Mouse (Mus musculus): ENCODE measurements around the gene Aif1l. TPM values are rescaled to one million over a fixed set of nuclear protein-coding genes. Genes with fewer than 3 reads are reported as not detected.
"Not testable (repeated sequence)": the region's sequence is repeated elsewhere in the genome, so short reads cannot be mapped to it uniquely, and the experiment has no call there.

Gene Aif1l
- total and polyA plus RNA-seq, 3 experiments, result 0.22 TPM; not detected in 2

DNA sequence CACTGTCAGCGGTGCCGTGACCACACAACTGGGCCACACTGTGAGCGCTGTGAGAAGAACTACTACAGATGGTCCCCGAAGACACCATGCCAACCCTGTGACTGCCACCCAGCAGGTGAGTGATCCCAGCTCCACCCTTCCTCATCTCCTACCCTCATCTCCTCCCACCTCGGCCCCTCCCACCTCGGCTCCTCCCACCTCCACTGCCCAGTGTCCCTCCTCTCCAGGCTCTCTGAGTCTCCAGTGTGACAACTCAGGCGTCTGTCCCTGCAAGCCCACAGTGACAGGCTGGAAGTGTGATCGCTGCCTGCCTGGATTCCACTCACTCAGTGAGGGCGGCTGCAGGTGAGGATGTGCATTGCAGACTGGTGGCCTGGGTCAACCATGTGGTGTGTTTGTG lies 44.3 kb upstream of the Aif1l start:
- H3K4me1 ChIP-seq (ENCODE audit: insufficient read depth, low read depth, low read length), result no peaks in the 10 kb centered on the region; the same call in 1 of the 2 replicates
- TF ChIP-seq POLR2AphosphoS5 (IDR thresholded peaks at IDR 0.05; ENCODE audit: insufficient replicate concordance, low read depth, low read length) (no peak), GATA2 (IDR thresholded peaks at IDR 0.05; ENCODE audit: borderline replicate concordance, low read depth, low read length) (no peak), CTCF (IDR thresholded peaks at IDR 0.05; ENCODE audit: low read depth, low read length) (no peak), GATA1 (IDR thresholded peaks at IDR 0.05; ENCODE audit: borderline replicate concordance, low read length) (no peak), TAL1 (conservative IDR thresholded peaks at IDR 0.05; ENCODE audit: low read depth, low read length) (no peak)
- no peaks in the 10 kb centered on the region for H3K36me3 ChIP-seq (replicated peaks)
- H3K9me3 ChIP-seq (replicated peaks), result no peaks in the 10 kb centered on the region
- DNase-seq (ENCODE audit: low spot score) (no peak), ATAC-seq (ENCODE audit: extremely low read depth, insufficient number of reproducible peaks, low FRiP score, poor library complexity, severe bottlenecking) (no peak)
- H3K27me3 ChIP-seq (ENCODE audit: insufficient read depth, low read length), result peaks cover 28% of the 10 kb centered on the region; the same call in 1 of the 2 replicates
- H3K4me3 ChIP-seq (ENCODE audit: low read depth, low read length), result no peak overlapping the region

DNA sequence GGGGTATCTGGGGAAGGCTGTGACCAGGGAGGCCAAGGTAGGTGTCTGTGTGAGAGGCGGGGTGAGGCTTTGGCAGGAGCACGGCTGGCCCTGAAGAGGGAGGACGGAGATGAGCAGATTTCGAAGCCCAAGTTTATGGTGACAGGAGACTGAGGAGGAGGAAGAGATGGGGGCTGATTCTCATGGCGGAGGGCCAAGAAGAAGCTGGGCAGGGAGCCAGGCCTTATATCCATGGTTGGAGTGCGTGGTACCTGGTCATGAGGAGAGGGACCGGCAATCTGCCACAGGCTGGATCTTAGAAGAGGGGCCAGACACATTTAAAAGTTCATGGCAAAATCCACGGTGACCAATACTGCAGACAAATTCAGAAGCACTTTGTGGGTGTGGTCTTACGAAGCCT lies 43.5 kb upstream of the Aif1l start:
- no peak for ATAC-seq (ENCODE audit: extremely low read depth, insufficient number of reproducible peaks, low FRiP score, poor library complexity, severe bottlenecking)
- H3K36me3 ChIP-seq (replicated peaks), result no peaks in the 10 kb centered on the region
- H3K9me3 ChIP-seq (replicated peaks), result no peaks in the 10 kb centered on the region
- H3K27me3 ChIP-seq (ENCODE audit: insufficient read depth, low read length), result peaks cover 25% of the 10 kb centered on the region; the same call in 1 of the 2 replicates
- TF ChIP-seq TAL1 (conservative IDR thresholded peaks at IDR 0.05; ENCODE audit: low read depth, low read length), result no peak
- no peak for TF ChIP-seq POLR2AphosphoS5 (IDR thresholded peaks at IDR 0.05; ENCODE audit: insufficient replicate concordance, low read depth, low read length)
- TF ChIP-seq GATA2 (IDR thresholded peaks at IDR 0.05; ENCODE audit: borderline replicate concordance, low read depth, low read length), result no peak
- no peak for TF ChIP-seq CTCF (IDR thresholded peaks at IDR 0.05; ENCODE audit: low read depth, low read length)
- no peak for TF ChIP-seq GATA1 (IDR thresholded peaks at IDR 0.05; ENCODE audit: borderline replicate concordance, low read length)
- H3K4me3 ChIP-seq (ENCODE audit: low read depth, low read length), result no peak overlapping the region
- H3K4me1 ChIP-seq (ENCODE audit: insufficient read depth, low read depth, low read length), result no peaks in the 10 kb centered on the region; the same call in 1 of the 2 replicates
- no peak for DNase-seq (ENCODE audit: low spot score)

DNA sequence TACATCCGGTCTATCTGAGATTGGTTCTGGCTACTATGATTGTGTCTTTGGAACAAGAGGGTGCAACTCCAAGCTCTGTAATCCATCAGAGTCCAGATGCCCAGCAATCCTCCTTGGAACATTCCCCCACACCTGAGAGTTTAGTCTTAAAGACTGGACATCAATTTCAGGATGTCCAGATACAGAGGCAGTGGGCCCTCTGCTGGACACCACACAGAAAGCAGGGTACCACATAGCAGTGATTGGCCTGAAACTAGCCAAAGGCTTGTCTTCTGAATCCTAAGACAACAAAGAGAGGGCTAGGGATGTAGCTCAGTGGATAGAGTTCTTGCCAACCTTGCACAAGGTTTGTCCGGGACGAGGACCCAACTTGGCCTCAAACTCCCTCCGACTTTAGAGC lies 37.4 kb upstream of the Aif1l start:
- ATAC-seq (ENCODE audit: extremely low read depth, insufficient number of reproducible peaks, low FRiP score, poor library complexity, severe bottlenecking), result no peak
- Histone ChIP-seq H3K27me3 (ENCODE audit: insufficient read depth, low read length) (peaks cover 23% of the 10 kb centered on the region; the same call in 1 of the 2 replicates), H3K4me1 (ENCODE audit: insufficient read depth, low read depth, low read length) (peaks cover 3% of the 10 kb centered on the region; the same call in 1 of the 2 replicates), H3K36me3 (replicated peaks) (no peaks in the 10 kb centered on the region), H3K4me3 (ENCODE audit: low read depth, low read length) (no peak overlapping the region), H3K9me3 (replicated peaks) (no peaks in the 10 kb centered on the region)
- TF ChIP-seq TAL1 (conservative IDR thresholded peaks at IDR 0.05; ENCODE audit: low read depth, low read length), result no peak
- TF ChIP-seq GATA2 (IDR thresholded peaks at IDR 0.05; ENCODE audit: borderline replicate concordance, low read depth, low read length), result no peak
- no peak for TF ChIP-seq CTCF (IDR thresholded peaks at IDR 0.05; ENCODE audit: low read depth, low read length)
- TF ChIP-seq GATA1 (IDR thresholded peaks at IDR 0.05; ENCODE audit: borderline replicate concordance, low read length), result no peak
- TF ChIP-seq POLR2AphosphoS5 (IDR thresholded peaks at IDR 0.05; ENCODE audit: insufficient replicate concordance, low read depth, low read length), result no peak
- no peak for DNase-seq (ENCODE audit: low spot score)

DNA sequence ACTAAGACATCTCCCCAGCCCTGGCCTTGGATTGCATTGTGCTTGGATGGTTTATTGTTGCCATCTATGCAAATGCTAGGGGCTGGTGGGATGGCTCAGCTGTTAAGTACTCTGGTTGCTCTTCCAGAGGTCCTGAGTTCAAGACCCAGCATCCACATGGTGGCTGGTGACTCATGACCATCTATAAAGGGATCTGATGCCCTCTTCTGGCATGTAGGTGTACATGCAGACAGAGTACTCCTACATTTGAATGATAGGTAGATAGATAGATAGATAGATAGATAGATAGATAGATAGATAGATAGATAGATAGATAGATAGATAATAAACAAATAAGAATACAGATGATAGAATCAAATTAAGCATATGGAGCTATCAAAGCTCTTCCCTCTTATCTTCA lies 35.7 kb upstream of the Aif1l start:
- ATAC-seq (ENCODE audit: extremely low read depth, insufficient number of reproducible peaks, low FRiP score, poor library complexity, severe bottlenecking); DNase-seq (ENCODE audit: low spot score); H3K4me3 ChIP-seq (ENCODE audit: low read depth, low read length); H3K4me1 ChIP-seq (ENCODE audit: insufficient read depth, low read depth, low read length); H3K9me3 ChIP-seq (replicated peaks); H3K36me3 ChIP-seq (replicated peaks): not testable (repeated sequence)
- peaks cover 23% of the 10 kb centered on the region; the same call in 1 of the 2 replicates for H3K27me3 ChIP-seq (ENCODE audit: insufficient read depth, low read length)

DNA sequence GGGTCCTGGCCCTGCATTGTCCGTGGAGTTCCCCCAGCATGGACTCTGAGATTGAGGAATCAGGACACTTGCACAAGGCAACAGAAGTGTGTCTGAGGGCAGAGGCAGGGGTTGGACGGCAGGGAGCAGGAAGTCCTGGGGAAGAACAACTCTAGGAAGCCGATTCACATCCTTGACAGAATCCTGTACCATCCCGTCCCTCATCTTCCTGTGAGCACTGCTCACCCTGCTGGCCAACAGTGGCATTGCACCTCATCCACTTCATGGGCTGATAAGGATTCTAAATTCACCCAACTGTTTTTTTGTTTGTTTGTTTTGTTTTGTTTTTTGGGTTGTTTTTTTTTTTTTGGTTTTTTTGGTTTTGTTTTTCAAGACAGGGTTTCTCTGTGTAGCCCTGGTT lies 34.8 kb upstream of the Aif1l start:
- H3K27me3 ChIP-seq (ENCODE audit: insufficient read depth, low read length), result peaks cover 29% of the 10 kb centered on the region; the same call in 1 of the 2 replicates
- H3K9me3 ChIP-seq (replicated peaks), result no peaks in the 10 kb centered on the region
- TF ChIP-seq POLR2AphosphoS5 (IDR thresholded peaks at IDR 0.05; ENCODE audit: insufficient replicate concordance, low read depth, low read length) (no peak), CTCF (IDR thresholded peaks at IDR 0.05; ENCODE audit: low read depth, low read length) (peak; percentile 95)
- no peak overlapping the region for H3K4me3 ChIP-seq (ENCODE audit: low read depth, low read length)
- H3K4me1 ChIP-seq (ENCODE audit: insufficient read depth, low read depth, low read length), result peaks cover 3% of the 10 kb centered on the region; the same call in 1 of the 2 replicates
- no peaks in the 10 kb centered on the region for H3K36me3 ChIP-seq (replicated peaks)
- DNase-seq (ENCODE audit: low spot score), result peak; percentile 34
- no peak for ATAC-seq (ENCODE audit: extremely low read depth, insufficient number of reproducible peaks, low FRiP score, poor library complexity, severe bottlenecking)

DNA sequence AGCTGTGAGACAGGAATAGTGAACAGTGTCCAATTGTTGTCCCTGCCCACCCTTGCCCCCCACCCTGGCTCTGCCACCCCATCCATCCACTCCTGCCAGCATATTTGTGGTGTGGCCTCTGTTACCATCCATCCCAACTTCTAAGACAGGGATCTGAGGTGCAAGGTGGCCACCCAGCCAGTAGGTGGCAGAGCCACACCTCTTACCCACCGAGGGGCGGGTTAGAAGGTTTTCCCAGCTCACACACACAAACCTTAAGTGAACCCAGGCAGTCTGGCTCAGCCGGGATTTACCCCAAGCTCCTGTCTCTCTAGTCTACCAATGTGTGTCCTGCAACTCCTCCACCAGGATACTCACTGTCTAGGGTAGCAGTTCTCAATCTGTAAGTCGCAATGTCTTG lies 32.3 kb upstream of the Aif1l start:
- ATAC-seq (ENCODE audit: extremely low read depth, insufficient number of reproducible peaks, low FRiP score, poor library complexity, severe bottlenecking) (no peak), DNase-seq (ENCODE audit: low spot score) (peak; percentile 33)
- Histone ChIP-seq H3K4me3 (ENCODE audit: low read depth, low read length) (no peak overlapping the region), H3K36me3 (replicated peaks) (no peaks in the 10 kb centered on the region), H3K4me1 (ENCODE audit: insufficient read depth, low read depth, low read length) (peaks cover 3% of the 10 kb centered on the region; the same call in 1 of the 2 replicates), H3K27me3 (ENCODE audit: insufficient read depth, low read length) (peaks cover 44% of the 10 kb centered on the region), H3K9me3 (replicated peaks) (no peaks in the 10 kb centered on the region)
- TF ChIP-seq POLR2AphosphoS5 (IDR thresholded peaks at IDR 0.05; ENCODE audit: insufficient replicate concordance, low read depth, low read length) (no peak), GATA1 (IDR thresholded peaks at IDR 0.05; ENCODE audit: borderline replicate concordance, low read length) (no peak), CTCF (IDR thresholded peaks at IDR 0.05; ENCODE audit: low read depth, low read length) (0 out of 2 replicates have a peak, but pooled peaks have one; percentile 17), TAL1 (conservative IDR thresholded peaks at IDR 0.05; ENCODE audit: low read depth, low read length) (no peak)

DNA sequence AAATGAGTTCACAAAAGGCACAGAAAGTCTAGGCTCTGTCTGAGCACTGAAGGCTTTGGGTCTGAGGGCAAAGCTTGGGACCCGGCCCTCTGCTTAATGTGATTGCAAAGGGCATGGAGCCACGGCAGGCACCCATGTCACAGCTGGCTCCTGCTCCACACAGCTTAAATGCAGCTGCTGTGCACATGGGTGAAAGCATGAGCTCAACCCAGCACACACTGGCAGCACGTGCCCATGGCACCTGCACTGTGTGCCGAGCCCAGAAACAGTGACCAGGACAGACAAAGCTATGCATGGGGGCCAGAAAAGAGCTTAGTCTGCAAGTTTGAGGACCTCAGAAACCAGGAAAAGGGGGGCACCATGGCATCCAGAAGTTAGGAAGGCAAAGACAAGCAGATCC lies 26.3 kb upstream of the Aif1l start:
- Histone ChIP-seq H3K4me1 (ENCODE audit: insufficient read depth, low read depth, low read length) (no peaks in the 10 kb centered on the region), H3K9me3 (replicated peaks) (no peaks in the 10 kb centered on the region), H3K36me3 (replicated peaks) (no peaks in the 10 kb centered on the region), H3K27me3 (ENCODE audit: insufficient read depth, low read length) (peaks cover 52% of the 10 kb centered on the region), H3K4me3 (ENCODE audit: low read depth, low read length) (no peak overlapping the region)
- TF ChIP-seq GATA2 (IDR thresholded peaks at IDR 0.05; ENCODE audit: borderline replicate concordance, low read depth, low read length), result no peak
- no peak for TF ChIP-seq POLR2AphosphoS5 (IDR thresholded peaks at IDR 0.05; ENCODE audit: insufficient replicate concordance, low read depth, low read length)
- no peak for TF ChIP-seq TAL1 (conservative IDR thresholded peaks at IDR 0.05; ENCODE audit: low read depth, low read length)
- TF ChIP-seq GATA1 (IDR thresholded peaks at IDR 0.05; ENCODE audit: borderline replicate concordance, low read length), result no peak
- TF ChIP-seq CTCF (IDR thresholded peaks at IDR 0.05; ENCODE audit: low read depth, low read length), result no peak
- no peak for ATAC-seq (ENCODE audit: extremely low read depth, insufficient number of reproducible peaks, low FRiP score, poor library complexity, severe bottlenecking)
- DNase-seq (ENCODE audit: low spot score), result no peak
